Mouse (Mus musculus) embryonic stem cell, embryonic (primary cell): ENCODE results near the gene Rapgef6.
"Not testable (repeated sequence)": the region's sequence is repeated elsewhere in the genome, so short reads cannot be mapped to it uniquely, and the experiment has no call there.

Experiments used
- CTCF ChIA-PET, 4 experiments: fragments of 300-600 bp in 2 of 4; fragments of 350-600 bp in 2 of 4; sonication (Branson Sonifier 250); formaldehyde crosslinking; loops; one replicate each; lab custom pipeline; 2022; ENCODE audit warnings: inconsistent platforms in 2 of 4; lab: Charles Lee
- POLR2A ChIA-PET, 4 experiments: fragments of 300-600 bp in 2 of 4; fragments of 350-600 bp in 2 of 4; sonication (Branson Sonifier 250); formaldehyde crosslinking; loops; one replicate each; lab custom pipeline; 2022; ENCODE audit warnings: antibody characterized with exemption in 4 of 4, inconsistent platforms in 1 of 4; lab: Charles Lee

The Rapgef6 gene

GRCm38 (mm10) chr11:54539486-54539885 is 16.8 kb downstream of the Rapgef6 start:
- CTCF ChIA-PET, result no interaction called here

DNA sequence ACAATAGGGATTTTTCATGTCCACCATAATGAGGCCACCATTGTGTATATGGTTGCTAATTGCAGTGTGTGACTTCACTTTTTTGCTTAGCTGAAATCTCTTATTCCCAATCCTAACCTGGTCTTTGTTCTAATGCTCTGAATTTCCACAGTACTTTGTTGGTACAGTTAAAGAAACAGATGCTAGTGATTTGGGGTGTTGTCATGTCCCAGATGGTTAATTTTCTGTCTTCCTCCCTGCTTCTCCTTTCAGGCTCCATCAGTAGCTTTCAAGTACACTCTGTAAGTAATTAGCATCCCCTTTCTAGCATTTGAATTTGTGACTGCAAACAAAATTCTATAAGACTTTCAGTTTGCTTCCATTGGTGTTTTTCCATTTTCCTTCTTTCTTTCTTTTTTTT is 17.7 kb downstream of the Rapgef6 start:
- CTCF ChIA-PET, result interaction anchor here in 1 of 4 experiments (0.6 kb wide), 1 partner anchor 14 kb away, joined by 3 read pairs; no protein-coding TSS in a partner anchor
- POLR2A ChIA-PET, result interaction anchor here in 2 of 4 experiments (0.6 to 5.6 kb wide), 4 partner anchors 18 to 1184 kb away, joined by 3 to 27 read pairs (median 3); partner anchors contain the start of gene Rapgef6 (in 1 of the 2)

More at GRCm38 (mm10) chr11:54539486-54539885, 16.8 kb downstream of the Rapgef6 start:
- POLR2A ChIA-PET, result interaction anchor here in 2 of 4 experiments (0.8 to 5.6 kb wide), 3 partner anchors 10 to 17 kb away, joined by 3 to 29 read pairs (median 27); partner anchors contain the start of gene Rapgef6 (in 2 of the 2)

DNA sequence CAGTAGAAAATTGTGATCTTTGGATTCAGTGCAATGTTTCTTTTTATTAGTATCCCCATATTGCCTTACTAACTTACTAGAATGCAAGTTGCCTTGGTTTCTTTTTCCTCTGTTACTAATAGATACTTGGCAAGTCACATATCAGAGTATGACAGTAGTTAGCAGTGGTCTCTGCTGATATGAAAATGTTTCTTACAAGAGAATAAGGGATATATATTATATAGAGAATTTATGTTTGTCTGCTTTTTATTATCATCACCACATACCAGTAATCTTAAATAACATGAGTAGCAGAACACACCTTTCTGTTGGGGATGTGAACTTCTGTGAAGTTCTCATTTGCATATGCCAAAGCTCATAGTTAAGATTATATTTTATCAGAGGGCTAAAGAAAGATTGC is 19.8 kb downstream of the Rapgef6 start:
- ChIA-PET POLR2A (interaction anchor here in 2 of 4 experiments (1.7 to 5.6 kb wide), 3 partner anchors 12 to 20 kb away, joined by 10 to 27 read pairs (median 11); partner anchors contain the start of gene Rapgef6 (in 2 of the 2)), CTCF (no interaction called here)

DNA sequence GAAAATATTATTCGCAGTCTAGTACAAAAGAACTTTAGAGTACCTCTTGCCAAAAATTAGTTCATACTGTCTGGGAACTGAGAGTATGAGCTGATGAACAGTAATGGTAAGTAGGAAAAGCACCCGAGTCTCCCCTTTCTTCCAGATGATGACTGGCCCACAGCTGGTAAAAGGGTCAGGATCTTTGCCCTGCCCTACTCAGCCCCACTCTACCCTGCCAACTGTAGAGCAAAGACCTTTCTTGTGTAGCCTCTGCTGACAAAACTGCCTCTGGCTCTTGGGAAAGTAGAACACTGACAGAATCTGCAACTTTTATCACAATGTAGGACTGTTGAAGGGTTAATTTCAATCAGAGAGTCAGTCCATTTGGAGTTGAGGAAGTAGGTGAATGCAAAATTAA is 32.3 kb downstream of the Rapgef6 start:
- CTCF ChIA-PET, result interaction anchor here in 1 of 4 experiments (0.7 to 0.9 kb wide), 2 partner anchors 11 to 20 kb away, joined by 3 read pairs; no protein-coding TSS in a partner anchor
- POLR2A ChIA-PET, result interaction anchor here in 2 of 4 experiments (0.7 to 1.1 kb wide), 2 partner anchors 32 kb away, joined by 3 to 4 read pairs; partner anchors contain the start of gene Rapgef6 (in 2 of the 2)

- CTCF ChIA-PET, result no interaction called here
Measured at GRCm38 (mm10) chr11:54562761-54563160, 40.1 kb downstream of the Rapgef6 start.

GRCm38 (mm10) chr11:54567959-54568358 is 45.3 kb downstream of the Rapgef6 start:
- ChIA-PET POLR2A (no interaction called here), CTCF (no interaction called here)

More at GRCm38 (mm10) chr11:54562761-54563160, 40.1 kb downstream of the Rapgef6 start:
- POLR2A ChIA-PET, result interaction anchor here in 1 of 4 experiments (0.6 kb wide), 1 partner anchor 53 kb away, joined by 3 read pairs; no protein-coding TSS in a partner anchor

- ChIA-PET POLR2A (interaction anchor here in 2 of 4 experiments (1.5 to 1.9 kb wide), 3 partner anchors 9 to 23 kb away, joined by 3 to 7 read pairs (median 5); no protein-coding TSS in a partner anchor), CTCF (no interaction called here)
Measured at GRCm38 (mm10) chr11:54574741-54575140, 52.1 kb downstream of the Rapgef6 start.

DNA sequence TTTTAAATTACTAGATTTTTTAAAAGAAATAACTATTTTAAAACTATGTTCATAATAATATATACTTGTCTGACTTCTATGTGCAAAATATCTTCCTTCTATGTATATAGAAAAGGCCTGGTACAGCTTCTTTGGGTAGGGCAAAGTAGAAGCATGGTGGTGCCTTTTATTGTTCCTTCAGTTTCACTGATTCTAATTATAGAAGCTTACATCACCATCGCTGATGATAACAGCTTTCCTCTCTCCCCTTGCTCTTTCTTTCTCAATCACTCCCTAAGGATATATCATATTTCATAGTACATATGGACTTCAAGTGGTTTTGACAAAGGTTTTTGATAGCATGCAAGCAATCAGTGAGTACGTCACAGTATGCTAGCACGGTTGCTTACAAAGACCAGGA is 69.9 kb downstream of the Rapgef6 start:
- ChIA-PET CTCF (no interaction called here), POLR2A (interaction anchor here in 1 of 4 experiments (0.5 to 1.4 kb wide), 3 partner anchors 44 to 70 kb away, joined by 3 to 4 read pairs (median 3); partner anchors contain the start of gene Rapgef6)

DNA sequence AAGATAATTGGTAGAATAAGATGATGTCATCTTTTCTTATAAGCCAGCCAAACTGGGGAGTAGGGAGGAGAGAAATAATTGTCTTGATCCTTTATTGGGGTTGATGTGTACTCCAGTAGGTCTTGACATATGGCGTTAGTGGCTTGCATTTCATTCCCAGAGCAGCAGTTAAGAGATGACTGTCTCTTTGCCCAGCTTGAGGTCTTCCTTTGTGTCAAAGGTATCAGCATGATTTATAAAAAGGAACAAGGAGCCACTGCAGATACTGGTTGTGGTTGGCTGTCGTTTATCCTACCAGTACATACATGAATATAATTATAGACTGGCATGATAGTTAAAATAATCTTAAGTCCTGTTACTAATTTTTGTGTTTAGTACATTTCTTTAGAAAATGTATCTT is 71.4 kb downstream of the Rapgef6 start:
- ChIA-PET CTCF (no interaction called here), POLR2A (no interaction called here)

- POLR2A ChIA-PET, result no interaction called here
- CTCF ChIA-PET, result no interaction called here
Measured at GRCm38 (mm10) chr11:54595053-54595452, 72.4 kb downstream of the Rapgef6 start.

- POLR2A ChIA-PET, result no interaction called here
Measured at GRCm38 (mm10) chr11:54595905-54596555, 73.4 kb downstream of the Rapgef6 start.

GRCm38 (mm10) chr11:54597902-54598447 is 75.3 kb downstream of the Rapgef6 start:
- CTCF ChIA-PET, result interaction anchor here in 2 of 4 experiments (0.5 to 0.6 kb wide), 2 partner anchors 22 to 1432 kb away, joined by 3 to 7 read pairs; no protein-coding TSS in a partner anchor
- POLR2A ChIA-PET, result interaction anchor here in 2 of 4 experiments (0.6 to 0.7 kb wide), 2 partner anchors 57 to 293 kb away, joined by 3 to 5 read pairs; no protein-coding TSS in a partner anchor

More at GRCm38 (mm10) chr11:54595905-54596555, 73.4 kb downstream of the Rapgef6 start:
- CTCF ChIA-PET, result interaction anchor here in 1 of 4 experiments (0.6 kb wide), 1 partner anchor 147 kb away, joined by 3 read pairs; no protein-coding TSS in a partner anchor

DNA sequence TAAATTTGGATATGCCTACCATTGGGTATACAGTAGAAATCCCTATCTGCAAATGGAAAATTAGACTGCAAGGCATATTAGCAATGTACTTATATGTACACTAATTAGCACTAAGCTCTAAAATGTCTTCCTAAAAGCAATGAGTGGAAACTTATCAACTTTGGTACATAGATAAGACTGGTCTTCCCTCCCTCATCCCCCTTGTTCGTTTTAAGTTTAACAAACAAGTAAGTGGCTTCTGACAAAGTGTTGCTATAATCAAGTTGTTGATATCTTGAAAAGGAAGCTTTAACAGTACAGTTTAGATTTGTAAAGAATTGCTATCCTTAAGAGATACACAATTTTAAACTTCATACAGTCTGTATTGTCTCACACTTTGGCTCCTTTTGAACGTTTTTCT is 78.5 kb downstream of the Rapgef6 start:
- ChIA-PET CTCF (no interaction called here), POLR2A (interaction anchor here in 1 of 4 experiments (1.0 to 1.6 kb wide), 4 partner anchors 12 to 262 kb away, joined by 3 read pairs; no protein-coding TSS in a partner anchor)

DNA sequence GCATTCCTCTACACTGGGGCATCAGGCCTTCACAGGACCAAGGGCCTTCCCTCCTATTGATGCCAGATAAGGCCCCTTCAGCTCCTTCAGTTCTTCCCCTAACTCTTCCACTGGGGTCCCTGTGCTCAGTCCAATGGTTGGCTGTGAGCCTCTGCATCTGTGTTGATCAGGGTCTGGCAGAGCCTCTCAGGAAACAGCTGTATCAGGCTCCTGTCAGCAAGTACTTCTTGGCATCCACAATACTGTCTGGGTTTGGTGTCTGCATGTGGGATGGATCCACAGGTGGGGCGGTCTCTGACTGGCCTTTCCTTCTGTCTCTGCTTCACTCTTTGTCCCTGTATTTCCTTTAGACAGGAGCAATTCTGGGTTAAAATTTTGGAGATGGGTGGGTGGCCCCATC is 80.1 kb downstream of the Rapgef6 start:
- CTCF ChIA-PET, result not testable (repeated sequence)
- POLR2A ChIA-PET, result interaction anchor here in 2 of 4 experiments (0.6 to 0.7 kb wide), 3 partner anchors 10 to 1982 kb away, joined by 4 to 5 read pairs (median 5); partner anchors contain the start of gene Glra1 (in 1 of the 2)

DNA sequence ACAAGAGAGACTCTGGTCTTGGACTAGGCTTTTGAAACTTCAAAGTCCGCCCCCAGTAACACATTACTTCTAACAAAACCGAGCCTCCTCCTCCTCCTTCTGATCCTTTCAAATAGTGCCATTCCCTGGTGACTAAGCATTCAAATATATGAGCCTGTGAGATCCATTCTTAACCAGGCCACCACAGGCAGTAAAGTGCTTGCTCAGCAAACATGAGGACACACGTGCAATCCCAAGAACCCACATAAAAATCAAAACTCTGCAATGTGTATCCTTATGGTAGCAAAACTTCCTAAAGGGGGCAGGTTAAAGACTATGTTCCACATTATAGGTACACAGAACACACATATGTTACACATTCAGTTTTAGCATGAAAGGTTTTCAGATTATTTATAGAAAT is 81.8 kb downstream of the Rapgef6 start:
- CTCF ChIA-PET, result no interaction called here
- POLR2A ChIA-PET, result interaction anchor here in 1 of 4 experiments (0.8 kb wide), 1 partner anchor 375 kb away, joined by 4 read pairs; no protein-coding TSS in a partner anchor

GRCm38 (mm10) chr11:54613628-54614027 is 91.0 kb downstream of the Rapgef6 start:
- ChIA-PET POLR2A (interaction anchor here in 1 of 4 experiments (1.5 kb wide), 1 partner anchor 10 kb away, joined by 4 read pairs; no protein-coding TSS in a partner anchor), CTCF (no interaction called here)

- CTCF ChIA-PET, result no interaction called here
- POLR2A ChIA-PET, result interaction anchor here in 2 of 4 experiments (0.7 kb wide), 2 partner anchors 42 to 92 kb away, joined by 3 to 8 read pairs; partner anchors contain the start of gene Rapgef6 (in 1 of the 2)
Measured at GRCm38 (mm10) chr11:54614560-54614959, 91.9 kb downstream of the Rapgef6 start.

DNA sequence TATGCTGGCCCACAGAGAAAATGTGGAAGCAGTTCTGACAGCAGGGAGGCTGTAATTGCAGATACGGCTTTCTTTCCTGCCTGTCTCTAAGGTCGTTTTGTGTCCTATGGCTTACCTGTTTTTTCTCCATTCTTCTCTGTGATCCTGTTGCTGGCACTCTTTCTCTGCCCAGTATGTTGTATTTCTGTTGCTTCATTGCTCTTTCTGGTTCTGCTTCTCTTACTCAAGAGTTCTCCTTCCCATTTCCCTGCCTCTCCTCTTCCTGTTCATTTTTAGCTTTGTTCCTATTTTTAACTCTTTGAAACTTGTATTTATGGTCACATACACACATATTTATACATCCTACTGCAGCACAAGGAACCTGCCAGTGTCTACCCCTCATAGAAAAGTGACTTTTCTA is 96.2 kb downstream of the Rapgef6 start:
- POLR2A ChIA-PET, result interaction anchor here in 1 of 4 experiments (0.7 to 1.7 kb wide), 2 partner anchors 11 to 80 kb away, joined by 3 to 5 read pairs; no protein-coding TSS in a partner anchor
- CTCF ChIA-PET, result no interaction called here
